Mouse (Mus musculus) 416B (cell line): Measurements from ENCODE around the gene Sod2.
"Not testable (repeated sequence)": the region's sequence is repeated elsewhere in the genome, so short reads cannot be mapped to it uniquely, and the experiment has no call there.

Experiments
- DNase-seq: peaks from one replicate; pipeline ENCODE4 v3.0.0; 2011; ENCODE audit warnings: low read depth

Gene Sod2

GRCm38 (mm10) chr17:13006546-13006945 lies at the start of gene Sod2:
TSS of gene Sod2 (plus strand) at chr17:13006846.
- not testable (repeated sequence) for DNase-seq

GRCm38 (mm10) chr17:12959377-12959776 lies 47.3 kb upstream of the Sod2 start:
- DNase-seq = peak; percentile 48

- peak; percentile 96 for DNase-seq
Observed at GRCm38 (mm10) chr17:12960331-12960873, 46.2 kb upstream of the Sod2 start, which contains the start of gene Acat2. TSS of gene Acat2 (minus strand) at chr17:12960747.

- no peak for DNase-seq
Observed at GRCm38 (mm10) chr17:12963476-12963875, 43.2 kb upstream of the Sod2 start.

GRCm38 (mm10) chr17:12967173-12967572 lies 39.5 kb upstream of the Sod2 start:
- DNase-seq = no peak

GRCm38 (mm10) chr17:12973851-12974250 lies 32.8 kb upstream of the Sod2 start:
- no peak for DNase-seq

- DNase-seq = no peak
Observed at GRCm38 (mm10) chr17:12978546-12978945, 28.1 kb upstream of the Sod2 start.

GRCm38 (mm10) chr17:12983988-12984387 lies 22.7 kb upstream of the Sod2 start:
- peak; percentile 87 for DNase-seq

- peak; percentile 62 for DNase-seq
Observed at GRCm38 (mm10) chr17:12988096-12988495, 18.6 kb upstream of the Sod2 start.

- peak; percentile 50 for DNase-seq
Observed at GRCm38 (mm10) chr17:12990567-12991145, 16.0 kb upstream of the Sod2 start.

- DNase-seq = peak; percentile 87
Observed at GRCm38 (mm10) chr17:12991194-12991634, 15.4 kb upstream of the Sod2 start.

- DNase-seq = peak; percentile 85
Observed at GRCm38 (mm10) chr17:12991635-12992358, 14.8 kb upstream of the Sod2 start.

GRCm38 (mm10) chr17:12992470-12992991 lies 14.1 kb upstream of the Sod2 start:
- peak; percentile 95 for DNase-seq

GRCm38 (mm10) chr17:12994069-12994468 lies 12.6 kb upstream of the Sod2 start, which contains the start of gene Wtap:
TSS of gene Wtap (minus strand) at chr17:12994169.
- no peak for DNase-seq

- DNase-seq = peak; percentile 75
Observed at GRCm38 (mm10) chr17:12996345-12996744, 10.3 kb upstream of the Sod2 start.

GRCm38 (mm10) chr17:12997890-12998289 lies 8.8 kb upstream of the Sod2 start:
- DNase-seq = peak; percentile 51

GRCm38 (mm10) chr17:12999069-12999468 lies 7.6 kb upstream of the Sod2 start:
- DNase-seq = no peak

GRCm38 (mm10) chr17:13002243-13002642 lies 4.4 kb upstream of the Sod2 start:
- not testable (repeated sequence) for DNase-seq

GRCm38 (mm10) chr17:13004436-13004835 lies 2.2 kb upstream of the Sod2 start:
- DNase-seq = not testable (repeated sequence)

- no peak for DNase-seq
Observed at GRCm38 (mm10) chr17:13006984-13007383, 338 bp downstream of the Sod2 start.

GRCm38 (mm10) chr17:13007730-13008425 lies 1.2 kb downstream of the Sod2 start:
- DNase-seq = peak; percentile 96

- no peak for DNase-seq
Observed at GRCm38 (mm10) chr17:13008528-13008927, 1.9 kb downstream of the Sod2 start.
